Mouse (Mus musculus) hindbrain, embryonic 11.5 days (tissue): Measurements from ENCODE around the gene Gm33815. TPM values are rescaled to one million over a fixed set of nuclear protein-coding genes. Genes with fewer than 3 reads are reported as not detected.
"Not testable (repeated sequence)": the region's sequence is repeated elsewhere in the genome, so short reads cannot be mapped to it uniquely, and the experiment has no call there.

Source experiments
- ATAC-seq: fragments of 200-750 bp; cut with Nextera tagmentation; 2 replicates; pipeline ENCODE4 v1.8.0; 2017; ENCODE audit warnings: mild to moderate bottlenecking, moderate TSS enrichment, moderate library complexity; ENCODE audit not compliant: low FRiP score
- DNase-seq: peaks from one replicate; pipeline ENCODE4 v3.0.0-alpha.2; 2015; ENCODE audit warnings: low spot score
- H3K27ac ChIP-seq: fragments of 300-500 bp; sonication (generic); 2 replicates; pipeline ENCODE4 v1.5.1; 2014; ENCODE audit warnings: mild to moderate bottlenecking, low read depth, low read length
- H3K27me3 ChIP-seq: fragments of 300-500 bp; sonication (generic); 2 replicates; pipeline ENCODE4 v1.6.1; 2014; ENCODE audit warnings: mild to moderate bottlenecking, low read length, moderate library complexity, mixed read lengths; ENCODE audit not compliant: control insufficient read depth, insufficient read depth
- H3K36me3 ChIP-seq: fragments of 300-500 bp; sonication (generic); 2 replicates; pipeline ENCODE4 v1.6.1; 2014; ENCODE audit warnings: mild to moderate bottlenecking, low read length, moderate library complexity, mixed read lengths; ENCODE audit not compliant: control insufficient read depth, insufficient read depth
- H3K4me1 ChIP-seq: fragments of 300-500 bp; sonication (generic); replicated peaks from 2 replicates; pipeline ENCODE4 v1.6.1; 2014; ENCODE audit warnings: low read length, mixed read lengths; ENCODE audit not compliant: control insufficient read depth, insufficient read depth
- H3K4me2 ChIP-seq: fragments of 300-500 bp; sonication (generic); replicated peaks from 2 replicates; pipeline ENCODE4 v1.6.1; 2014; ENCODE audit warnings: mild to moderate bottlenecking, low read depth, low read length
- H3K4me3 ChIP-seq: fragments of 300-500 bp; sonication (generic); 2 replicates; pipeline ENCODE4 v1.5.1; 2014; ENCODE audit warnings: low read depth, low read length
- H3K9ac ChIP-seq: fragments of 300-500 bp; sonication (generic); 2 replicates; pipeline ENCODE4 v1.6.1; 2014; ENCODE audit warnings: low read depth, low read length
- H3K9me3 ChIP-seq: fragments of 300-500 bp; sonication (generic); 2 replicates; pipeline ENCODE4 v1.6.1; 2016; ENCODE audit warnings: low read length; ENCODE audit not compliant: control insufficient read depth
- WGBS: fragments of 180-500 bp; shearing (Covaris S2); extraction: QIAGEN DNeasy Blood & Tissue Kit; methylation state at CpG from one replicate; pipeline ENCODE4 v1.1.7; 2014; 5-methylcytosine and 5-hydroxymethylcytosine counted together
- polyA plus RNA-seq: library from polyadenylated mRNA; unstranded; fragments of >200 nt; fragmentation: Nextera tagmentation; extraction: Ambion mirVana; gene quantifications from 2 replicates; pipeline ENCODE4 v1.2.1, GENCODE M21; 2014

Gene Gm33815
- not detected in 2 replicates for polyA plus RNA-seq

DNA sequence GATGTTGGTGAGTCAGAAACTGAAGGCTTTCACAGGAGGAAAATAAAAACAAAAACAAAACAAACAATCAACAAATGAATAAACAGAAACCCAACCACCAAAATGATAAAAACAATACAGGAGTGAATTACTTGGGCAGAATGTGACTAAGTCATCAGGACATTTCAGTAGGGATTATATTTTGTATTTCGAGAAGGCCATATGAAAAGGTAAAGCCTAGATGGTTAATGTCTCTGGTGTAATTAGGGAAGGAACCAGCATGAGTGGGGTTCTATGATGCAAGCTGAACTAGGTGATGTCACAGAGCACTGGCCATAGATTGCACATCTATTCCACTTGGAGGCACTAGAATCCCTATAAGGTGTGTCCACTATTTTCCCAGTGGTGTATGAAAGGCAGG lies at the start of gene Gm33815:
TSS of gene Gm33815 (plus strand) at position 301 of the 400 bp plus-strand sequence.
- not testable (repeated sequence) for H3K27ac ChIP-seq, H3K4me1 ChIP-seq, H3K9me3 ChIP-seq, H3K4me2 ChIP-seq, H3K4me3 ChIP-seq, ATAC-seq, H3K27me3 ChIP-seq, DNase-seq, H3K36me3 ChIP-seq, H3K9ac ChIP-seq
- WGBS: no CpG with 5 or more reads among the region's 1 CpGs
